Mouse (Mus musculus): ENCODE results near the gene Ppp1r18. TPM values are rescaled to one million over a fixed set of nuclear protein-coding genes. Genes with fewer than 3 reads are reported as not detected.

Ppp1r18 gene
- total RNA-seq, 1 experiment = 29.9 TPM

GRCm38 (mm10) chr17:35869346-35870067 lies 4.1 kb downstream of the Ppp1r18 start:
- Histone ChIP-seq H3K36me3 (ENCODE audit: control insufficient read depth, insufficient read depth, low read length, poor library complexity, severe bottlenecking) (peaks cover 3% of the 10 kb centered on the region; the same call in 1 of the 2 replicates), H3K4me3 (ENCODE audit: insufficient read depth in 1 of 2, low read depth in 1 of 2, low read length in 2 of 2, poor library complexity in 1 of 2, severe bottlenecking in 1 of 2) (peak overlapping the region; percentile 56 to 78), H3K9ac (ENCODE audit: insufficient read depth, low read depth, low read length, poor library complexity, severe bottlenecking) (peak overlapping the region; percentile 81; the same call in 1 of the 2 replicates), H3K4me1 (ENCODE audit: control insufficient read depth in 2 of 2, insufficient read depth in 2 of 2, low read length in 2 of 2, poor library complexity in 1 of 2) (peaks cover 6% of the 10 kb centered on the region in 2 experiments; a peak in 2 of 4 replicates), H3K9me3 (ENCODE audit: control insufficient read depth, insufficient read depth, low read depth, low read length) (no peaks in the 10 kb centered on the region), H3K27ac (ENCODE audit: insufficient read depth, low read depth, low read length, poor library complexity, severe bottlenecking) (peak overlapping the region; percentile 82; the same call in 1 of the 2 replicates)
- no peak for TF ChIP-seq ZC3H11A (IDR thresholded peaks at IDR 0.05; ENCODE audit: borderline replicate concordance, low read depth, low read length)
- no peak for TF ChIP-seq MAFK (IDR thresholded peaks at IDR 0.05; ENCODE audit: insufficient read depth, low read depth, low read length)
- TF ChIP-seq ZNF384 (IDR thresholded peaks at IDR 0.05; ENCODE audit: low read depth, low read length) = no peak
- no peak for TF ChIP-seq HCFC1 (IDR thresholded peaks at IDR 0.05; ENCODE audit: borderline replicate concordance, insufficient read depth, low read length)
- TF ChIP-seq CHD2 (IDR thresholded peaks at IDR 0.05; ENCODE audit: low read depth, low read length) = no peak
- peak; percentile 84 for DNase-seq (ENCODE audit: low read depth, low spot score)
- in situ Hi-C loops (cut with MboI; ENCODE audit: low sequenced_read_pairs in 2 of 2, unreplicated experiment in 2 of 2) = loop anchor here in 1 of 2 experiments (5.0 kb wide), 1 partner anchor 42 kb away; no protein-coding TSS in a partner anchor

- Histone ChIP-seq H3K9ac (ENCODE audit: insufficient read depth, low read depth, low read length, poor library complexity, severe bottlenecking) (peak overlapping the region; percentile 51; the same call in 1 of the 2 replicates), H3K36me3 (ENCODE audit: control insufficient read depth, insufficient read depth, low read length, poor library complexity, severe bottlenecking) (peaks cover 5% of the 10 kb centered on the region; the same call in 1 of the 2 replicates), H3K4me1 (ENCODE audit: control insufficient read depth in 2 of 2, insufficient read depth in 2 of 2, low read length in 2 of 2, poor library complexity in 1 of 2) (peaks cover 2 to 4% of the 10 kb centered on the region in 2 experiments; a peak in 2 of 4 replicates), H3K9me3 (ENCODE audit: control insufficient read depth, insufficient read depth, low read depth, low read length) (no peaks in the 10 kb centered on the region), H3K4me3 (ENCODE audit: insufficient read depth in 1 of 2, low read depth in 1 of 2, low read length in 2 of 2, poor library complexity in 1 of 2, severe bottlenecking in 1 of 2) (peak overlapping the region in 1 of 2 experiments; percentile 78; a peak in 2 of 4 replicates), H3K27ac (ENCODE audit: insufficient read depth, low read depth, low read length, poor library complexity, severe bottlenecking) (peak overlapping the region; percentile 60)
- in situ Hi-C loops (cut with MboI; ENCODE audit: low sequenced_read_pairs in 2 of 2, unreplicated experiment in 2 of 2) = loop anchor here in 1 of 2 experiments (5.0 kb wide), 1 partner anchor 43 kb away; no protein-coding TSS in a partner anchor
- TF ChIP-seq HCFC1 (IDR thresholded peaks at IDR 0.05; ENCODE audit: borderline replicate concordance, insufficient read depth, low read length) = 0 out of 2 replicates have a peak, but pooled peaks have one; percentile 21
- TF ChIP-seq CHD2 (IDR thresholded peaks at IDR 0.05; ENCODE audit: low read depth, low read length) = no peak
- DNase-seq (ENCODE audit: low read depth, low spot score) = no peak
These were observed 4.9 kb downstream of the Ppp1r18 start for GRCm38 (mm10) chr17:35870151-35870883.

GRCm38 (mm10) chr17:35870884-35871696 lies 5.7 kb downstream of the Ppp1r18 start:
- DNase-seq (ENCODE audit: low read depth, low spot score) = peak; percentile 66
- peak overlapping the region in 1 of 2 experiments; percentile 78; a peak in 1 of 4 replicates for H3K4me3 ChIP-seq (ENCODE audit: insufficient read depth in 1 of 2, low read depth in 1 of 2, low read length in 2 of 2, poor library complexity in 1 of 2, severe bottlenecking in 1 of 2)
- in situ Hi-C loops (cut with MboI; ENCODE audit: low sequenced_read_pairs in 2 of 2, unreplicated experiment in 2 of 2) = loop anchor here in 1 of 2 experiments (5.0 kb wide), 1 partner anchor 44 kb away; no protein-coding TSS in a partner anchor
- peak overlapping the region; percentile 51; the same call in 1 of the 2 replicates for H3K9ac ChIP-seq (ENCODE audit: insufficient read depth, low read depth, low read length, poor library complexity, severe bottlenecking)
- H3K36me3 ChIP-seq (ENCODE audit: control insufficient read depth, insufficient read depth, low read length, poor library complexity, severe bottlenecking) = peaks cover 10% of the 10 kb centered on the region
- TF ChIP-seq HCFC1 (IDR thresholded peaks at IDR 0.05; ENCODE audit: borderline replicate concordance, insufficient read depth, low read length) (no peak), ZNF384 (IDR thresholded peaks at IDR 0.05; ENCODE audit: low read depth, low read length) (no peak), MAFK (IDR thresholded peaks at IDR 0.05; ENCODE audit: insufficient read depth, low read depth, low read length) (peak; percentile 46; the same call in 1 of the 2 replicates), CHD2 (IDR thresholded peaks at IDR 0.05; ENCODE audit: low read depth, low read length) (no peak), ZC3H11A (IDR thresholded peaks at IDR 0.05; ENCODE audit: borderline replicate concordance, low read depth, low read length) (peak; percentile 53; the same call in 1 of the 2 replicates)
- H3K4me1 ChIP-seq (ENCODE audit: control insufficient read depth in 2 of 2, insufficient read depth in 2 of 2, low read length in 2 of 2, poor library complexity in 1 of 2) = peaks cover 2 to 4% of the 10 kb centered on the region in 2 experiments; a peak in 2 of 4 replicates
- H3K9me3 ChIP-seq (ENCODE audit: control insufficient read depth, insufficient read depth, low read depth, low read length) = no peaks in the 10 kb centered on the region
- H3K27ac ChIP-seq (ENCODE audit: insufficient read depth, low read depth, low read length, poor library complexity, severe bottlenecking) = peak overlapping the region; percentile 60; the same call in 1 of the 2 replicates

All from ES-E14 (cell line).